Mouse (Mus musculus) E14TG2a.4 (cell line): ENCODE measurements around the gene Osbpl2.
"Not testable (repeated sequence)": the region's sequence is repeated elsewhere in the genome, so short reads cannot be mapped to it uniquely, and the experiment has no call there.

Experiments used
- H3K27me3 ChIP-seq: 2 replicates; pipeline ENCODE4 v1.6.1; 2014; ENCODE audit warnings: low read length, control low read depth; ENCODE audit not compliant: insufficient read depth
- H3K36me3 ChIP-seq: 2 replicates; pipeline ENCODE4 v1.6.1; 2014; ENCODE audit warnings: low read length, control low read depth; ENCODE audit not compliant: insufficient read depth
- H3K4me1 ChIP-seq: replicated peaks from 2 replicates; pipeline ENCODE4 v1.6.1; 2014; ENCODE audit warnings: low read depth, low read length, control low read depth
- H3K4me3 ChIP-seq: replicated peaks from 2 replicates; pipeline ENCODE4 v1.5.1; 2014; ENCODE audit warnings: mild to moderate bottlenecking, low read length
- H3K9me3 ChIP-seq: 2 replicates; pipeline ENCODE4 v1.6.1; 2014; ENCODE audit warnings: low read length, control low read depth
- CTCF ChIP-seq: conservative IDR thresholded peaks from 2 replicates; pipeline ENCODE4 v1.5.1; 2014; ENCODE audit warnings: low read length
- NANOG ChIP-seq: IDR thresholded peaks from 2 replicates; pipeline ENCODE4 v1.6.1; 2014; ENCODE audit warnings: borderline replicate concordance, low read length, mixed read lengths
- POU5F1 ChIP-seq: IDR thresholded peaks from 2 replicates; pipeline ENCODE4 v1.6.1; 2014; ENCODE audit warnings: low read length, borderline replicate concordance

Gene Osbpl2

DNA sequence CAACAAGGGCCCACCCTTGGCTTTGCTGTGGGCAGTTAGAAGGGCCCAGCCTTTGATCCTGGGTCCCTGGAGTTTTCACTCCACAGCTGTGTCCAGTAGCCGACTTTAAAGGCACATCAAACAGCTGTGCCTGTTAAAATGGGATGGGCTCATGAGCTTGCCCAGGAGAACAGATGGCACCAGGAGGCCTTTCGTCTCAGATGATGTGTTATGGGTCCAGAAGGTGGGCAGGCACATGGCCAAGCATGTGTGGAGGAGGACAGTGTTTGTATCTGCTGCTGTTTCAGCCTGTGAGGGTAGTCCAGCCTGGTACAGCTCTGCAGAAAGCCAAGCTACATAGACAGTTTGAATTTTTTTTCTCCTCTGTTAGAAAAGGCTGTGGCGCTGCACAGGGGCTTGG lies 35.7 kb downstream of the Osbpl2 start:
- no peaks in the 10 kb centered on the region for H3K27me3 ChIP-seq
- H3K4me3 ChIP-seq: no peak overlapping the region
- H3K9me3 ChIP-seq: no peaks in the 10 kb centered on the region
- H3K4me1 ChIP-seq: no peaks in the 10 kb centered on the region
- H3K36me3 ChIP-seq: peaks cover 86% of the 10 kb centered on the region
- TF ChIP-seq POU5F1: no peak
- TF ChIP-seq NANOG: no peak
- TF ChIP-seq CTCF: no peak

DNA sequence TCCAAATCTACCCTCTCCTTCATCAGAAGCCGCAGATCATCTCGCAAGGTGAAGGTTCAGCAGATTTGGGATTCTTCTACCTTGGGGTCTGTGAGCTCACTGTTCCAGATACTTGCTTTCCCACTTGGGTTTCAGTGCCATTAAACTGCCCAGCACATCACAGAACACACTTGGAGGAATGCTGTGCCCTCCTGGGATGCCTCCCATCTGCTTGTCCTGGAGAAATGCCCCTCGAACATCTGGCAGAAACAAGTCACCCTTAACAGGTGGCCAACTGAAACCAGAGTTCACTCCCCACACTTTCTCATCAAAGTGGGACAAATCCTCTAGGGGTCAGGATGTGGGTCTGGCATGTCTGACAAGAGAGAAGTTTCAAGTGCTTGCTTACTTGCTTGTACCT lies 39.5 kb downstream of the Osbpl2 start:
- TF ChIP-seq POU5F1 (no peak), NANOG (no peak), CTCF (no peak)
- no peak overlapping the region for H3K4me3 ChIP-seq

DNA sequence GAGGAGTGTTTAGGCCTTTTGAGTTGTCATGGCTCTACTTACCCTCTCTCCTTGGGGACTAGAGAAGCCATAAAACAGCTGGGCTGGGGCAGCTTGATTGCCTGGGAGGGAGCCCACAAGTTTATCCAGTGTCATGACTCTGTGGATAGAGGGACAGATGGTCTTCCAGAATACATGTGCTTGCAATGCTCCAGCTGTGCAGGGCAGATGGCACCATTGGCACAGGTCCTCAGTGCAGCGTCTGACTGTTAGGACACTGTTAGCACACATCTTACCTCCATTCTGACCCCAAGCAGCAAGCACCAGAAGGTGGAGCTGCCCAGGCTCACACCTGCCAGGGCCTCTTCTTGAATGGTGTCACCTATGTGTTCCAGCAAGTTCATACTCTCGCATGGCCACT lies 46.7 kb downstream of the Osbpl2 start:
- H3K4me3 ChIP-seq: no peak overlapping the region
- peaks cover 30% of the 10 kb centered on the region for H3K36me3 ChIP-seq
- TF ChIP-seq CTCF (no peak), POU5F1 (no peak), NANOG (no peak)
- no peaks in the 10 kb centered on the region for H3K9me3 ChIP-seq
- peaks cover 10% of the 10 kb centered on the region for H3K4me1 ChIP-seq
- no peaks in the 10 kb centered on the region for H3K27me3 ChIP-seq

More for the DNA sequence above, 39.5 kb downstream of the Osbpl2 start:
- H3K9me3 ChIP-seq: no peaks in the 10 kb centered on the region
- peaks cover 86% of the 10 kb centered on the region for H3K36me3 ChIP-seq
- no peaks in the 10 kb centered on the region for H3K27me3 ChIP-seq
- H3K4me1 ChIP-seq: no peaks in the 10 kb centered on the region

- no peaks in the 10 kb centered on the region for H3K9me3 ChIP-seq
- TF ChIP-seq NANOG (no peak), POU5F1 (no peak), CTCF (no peak)
- peaks cover 13% of the 10 kb centered on the region for H3K4me1 ChIP-seq
- no peaks in the 10 kb centered on the region for H3K27me3 ChIP-seq
- peaks cover 20% of the 10 kb centered on the region for H3K36me3 ChIP-seq
- no peak overlapping the region for H3K4me3 ChIP-seq
Measured at GRCm38 (mm10) chr2:180166869-180167268, 47.8 kb downstream of the Osbpl2 start.

DNA sequence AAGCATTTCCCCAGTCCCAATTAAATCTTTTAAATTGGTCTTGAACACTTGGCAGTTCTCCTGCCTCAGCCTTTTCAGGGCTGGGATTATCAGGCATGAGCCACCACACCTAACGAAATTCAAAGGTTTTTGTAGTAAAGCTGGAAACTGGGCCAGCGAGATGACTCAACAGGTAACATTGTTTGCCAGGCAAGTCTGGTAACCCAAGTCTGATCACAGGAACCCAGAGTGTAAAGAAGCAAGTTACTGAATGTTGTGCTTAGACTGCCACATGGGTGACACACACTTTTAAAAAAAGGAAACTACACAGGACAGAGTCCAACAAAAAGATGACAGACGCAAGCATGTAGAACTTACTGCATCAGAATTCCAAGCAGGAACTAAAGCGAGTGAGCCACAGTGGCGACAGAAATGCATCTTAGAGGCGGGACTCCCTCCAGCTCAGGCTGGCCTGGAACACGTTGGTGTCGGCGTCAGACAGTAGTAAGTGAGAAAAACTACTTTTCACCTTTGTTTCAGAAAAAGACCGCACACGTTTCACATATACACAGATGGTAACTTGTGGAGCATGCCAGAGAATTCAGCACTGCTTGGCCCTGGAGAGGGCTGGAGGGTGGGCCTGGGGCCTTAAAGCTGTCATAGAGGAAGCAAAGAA lies 51.2 kb downstream of the Osbpl2 start:
- Histone ChIP-seq H3K4me1 (peaks cover 44% of the 10 kb centered on the region), H3K27me3 (no peaks in the 10 kb centered on the region), H3K4me3 (peak overlapping the region; percentile 60; the same call in 1 of the 2 replicates), H3K36me3 (peaks cover 32% of the 10 kb centered on the region), H3K9me3 (no peaks in the 10 kb centered on the region)
- TF ChIP-seq NANOG (no peak), POU5F1 (no peak), CTCF (no peak)

GRCm38 (mm10) chr2:180170806-180171521 lies 51.9 kb downstream of the Osbpl2 start, which contains the start of gene Adrm1:
Adrm1 (plus strand) TSS chr2:180171485.
- TF ChIP-seq POU5F1: no peak
- 0 out of 2 replicates have a peak, but pooled peaks have one; percentile 7 for TF ChIP-seq CTCF
- Histone ChIP-seq H3K36me3 (peaks cover 39% of the 10 kb centered on the region), H3K4me3 (peak within 1 kb of the TSS; percentile 92), H3K9me3 (no peaks in the 10 kb centered on the region), H3K4me1 (peaks cover 46% of the 10 kb centered on the region), H3K27me3 (no peaks in the 10 kb centered on the region)

- H3K27me3 ChIP-seq: no peaks in the 10 kb centered on the region
- no peaks in the 10 kb centered on the region for H3K9me3 ChIP-seq
- H3K36me3 ChIP-seq: peaks cover 45% of the 10 kb centered on the region
- peaks cover 51% of the 10 kb centered on the region for H3K4me1 ChIP-seq
- H3K4me3 ChIP-seq: peak overlapping the region; percentile 92
- TF ChIP-seq NANOG: no peak
- no peak for TF ChIP-seq CTCF
- TF ChIP-seq POU5F1: no peak
Measured at GRCm38 (mm10) chr2:180171522-180172070, 52.5 kb downstream of the Osbpl2 start.

DNA sequence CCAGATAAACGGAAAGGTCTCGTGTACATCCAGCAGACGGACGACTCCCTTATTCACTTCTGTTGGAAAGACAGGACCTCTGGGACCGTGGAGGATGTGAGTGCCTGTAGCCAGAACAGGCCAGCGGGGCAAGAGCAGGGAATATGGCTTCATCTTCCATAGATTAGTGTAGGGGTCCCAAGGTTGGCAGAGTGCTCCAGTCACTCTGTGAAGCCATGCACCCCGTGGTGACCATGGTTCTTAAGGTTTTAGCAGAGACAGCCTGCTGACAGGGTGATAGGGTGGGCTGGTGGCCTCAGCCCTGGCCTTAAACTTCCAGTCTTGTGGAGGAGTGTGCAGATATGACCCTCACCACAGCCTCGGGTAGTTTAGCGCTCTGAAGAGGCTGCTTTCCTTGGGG lies 53.0 kb downstream of the Osbpl2 start:
- peaks cover 55% of the 10 kb centered on the region for H3K4me1 ChIP-seq
- TF ChIP-seq CTCF (no peak), POU5F1 (no peak), NANOG (no peak)
- H3K4me3 ChIP-seq: peak overlapping the region; percentile 92
- H3K27me3 ChIP-seq: no peaks in the 10 kb centered on the region
- no peaks in the 10 kb centered on the region for H3K9me3 ChIP-seq
- peaks cover 51% of the 10 kb centered on the region for H3K36me3 ChIP-seq

GRCm38 (mm10) chr2:180173163-180173562 lies 54.1 kb downstream of the Osbpl2 start:
- peak; percentile 3; the same call in 1 of the 2 replicates for TF ChIP-seq CTCF
- TF ChIP-seq NANOG: no peak
- no peak for TF ChIP-seq POU5F1
- Histone ChIP-seq H3K27me3 (no peaks in the 10 kb centered on the region), H3K36me3 (peaks cover 61% of the 10 kb centered on the region), H3K9me3 (no peaks in the 10 kb centered on the region), H3K4me1 (peaks cover 65% of the 10 kb centered on the region), H3K4me3 (peak overlapping the region; percentile 92)

DNA sequence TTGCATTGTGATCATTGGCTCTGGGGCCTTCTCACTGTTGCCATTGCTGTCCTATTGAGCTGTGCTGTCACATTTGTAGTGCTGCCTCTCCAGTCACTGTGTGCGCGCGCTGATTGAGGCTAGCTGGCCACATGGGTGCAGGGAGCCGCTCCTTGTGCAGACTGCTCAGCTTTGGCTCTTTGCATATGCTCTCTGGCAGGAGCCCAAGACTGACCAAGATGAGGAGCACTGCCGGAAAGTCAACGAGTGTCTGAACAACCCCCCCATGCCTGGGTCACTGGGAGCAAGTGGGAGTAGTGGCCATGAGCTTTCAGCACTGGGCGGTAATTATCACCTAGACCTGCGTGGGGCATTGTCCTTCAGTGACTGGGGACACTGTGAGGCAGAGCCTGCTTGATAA lies 54.6 kb downstream of the Osbpl2 start:
- peaks cover 66% of the 10 kb centered on the region for H3K36me3 ChIP-seq
- H3K9me3 ChIP-seq, H3K27me3 ChIP-seq: not testable (repeated sequence)
- peaks cover 70% of the 10 kb centered on the region for H3K4me1 ChIP-seq
- peak overlapping the region; percentile 92 for H3K4me3 ChIP-seq
